Mouse (Mus musculus): ENCODE measurements around the gene Mapk8ip2.

GRCm38 (mm10) chr15:89426716-89427115 is 27.0 kb upstream of the Mapk8ip2 start:
- TF ChIP-seq CTCF (IDR thresholded peaks at IDR 0.05; ENCODE audit: low read depth) (no peak), EP300 (IDR thresholded peaks at IDR 0.05; ENCODE audit: low read depth) (no peak)
